Mouse (Mus musculus): Measurements from ENCODE around the gene Gfod2.
A peak's percentile ranks its signal among the peaks of the same experiment; 100 is the strongest.

The Gfod2 gene

GRCm38 (mm10) chr8:105758277-105759108 lies at the start of gene Gfod2:
Gfod2 (minus strand) TSS chr8:105758664.
- DNase-seq, result peak; percentile 98 to 99

- DNase-seq, result peak; percentile 42 to 64
These were observed 49.3 kb upstream of the Gfod2 start for GRCm38 (mm10) chr8:105807766-105808165.

- DNase-seq, result no peak
These were observed 47.5 kb upstream of the Gfod2 start for GRCm38 (mm10) chr8:105805964-105806363.

- no peak for DNase-seq
These were observed 46.9 kb upstream of the Gfod2 start for GRCm38 (mm10) chr8:105805346-105805745.

GRCm38 (mm10) chr8:105804797-105805196 lies 46.3 kb upstream of the Gfod2 start:
- peak; percentile 66 to 89 for DNase-seq

- no peak for DNase-seq
These were observed 42.9 kb upstream of the Gfod2 start for GRCm38 (mm10) chr8:105801153-105801904.

GRCm38 (mm10) chr8:105799091-105799812 lies 40.8 kb upstream of the Gfod2 start:
- DNase-seq, result peak; percentile 92 to 94

- no peak for DNase-seq
These were observed 39.9 kb upstream of the Gfod2 start for GRCm38 (mm10) chr8:105798408-105798807.

GRCm38 (mm10) chr8:105795785-105796184 lies 37.3 kb upstream of the Gfod2 start:
- no peak for DNase-seq

- DNase-seq, result no peak
These were observed 35.6 kb upstream of the Gfod2 start for GRCm38 (mm10) chr8:105794009-105794598.

- DNase-seq, result peak; percentile 40 to 65
These were observed 34.9 kb upstream of the Gfod2 start for GRCm38 (mm10) chr8:105793331-105793730.

GRCm38 (mm10) chr8:105789626-105790025 lies 31.2 kb upstream of the Gfod2 start:
- DNase-seq, result no peak

- no peak for DNase-seq
These were observed 30.5 kb upstream of the Gfod2 start for GRCm38 (mm10) chr8:105788927-105789326.

- DNase-seq, result peak in 1 of 2 experiments; percentile 81
These were observed 29.8 kb upstream of the Gfod2 start for GRCm38 (mm10) chr8:105788241-105788640.

- no peak for DNase-seq
These were observed 21.8 kb upstream of the Gfod2 start for GRCm38 (mm10) chr8:105780298-105780697.

GRCm38 (mm10) chr8:105777833-105778232 lies 19.4 kb upstream of the Gfod2 start:
- no peak for DNase-seq

GRCm38 (mm10) chr8:105774498-105774897 lies 16.0 kb upstream of the Gfod2 start:
- DNase-seq, result no peak

GRCm38 (mm10) chr8:105773441-105773861 lies 15.0 kb upstream of the Gfod2 start:
- DNase-seq, result no peak

- DNase-seq, result no peak
These were observed 13.1 kb upstream of the Gfod2 start for GRCm38 (mm10) chr8:105771398-105772175.

GRCm38 (mm10) chr8:105770609-105771008 lies 12.1 kb upstream of the Gfod2 start:
- DNase-seq, result peak in 1 of 2 experiments; percentile 12

GRCm38 (mm10) chr8:105768485-105769257 lies 10.2 kb upstream of the Gfod2 start:
- no peak for DNase-seq

All from kidney, postnatal 25 days (tissue).